Mouse (Mus musculus): ENCODE data around the gene Dcaf15.

The Dcaf15 gene

DNA sequence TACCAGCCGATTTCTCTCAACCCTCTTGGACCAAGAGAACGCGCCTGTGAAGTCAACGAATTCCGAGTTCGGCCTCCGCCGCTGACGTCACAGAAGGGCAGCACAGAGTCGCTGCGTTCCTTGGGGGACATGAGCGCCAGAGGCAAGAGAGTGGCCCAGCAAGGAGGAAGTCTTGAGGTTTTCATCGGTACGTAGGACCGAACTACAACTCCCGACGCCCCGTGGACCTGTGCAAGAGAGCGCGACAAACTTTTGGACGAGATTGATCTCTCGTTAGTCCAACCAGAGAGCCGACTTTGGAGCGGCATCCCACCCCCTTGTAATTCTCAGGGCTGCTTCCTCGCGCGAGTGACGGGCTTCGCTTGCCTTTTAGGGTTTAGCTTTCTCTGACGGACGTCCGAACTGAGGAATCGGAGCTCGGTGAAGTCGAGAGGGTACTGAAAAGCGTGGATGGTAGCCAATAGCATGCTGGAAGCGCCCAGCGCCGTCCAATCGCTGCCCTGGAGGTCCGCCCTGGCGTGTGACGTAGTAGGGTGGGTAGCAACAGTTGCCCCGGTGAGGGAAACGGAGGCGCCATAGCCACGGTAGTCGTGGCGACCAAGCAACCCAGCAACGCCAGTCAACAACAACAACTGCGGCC, 38.2 kb downstream of the Dcaf15 start, which contains the start of gene Rfx1:
Gene Rfx1, plus strand, starts transcription at position 544 of the 640 bp plus-strand sequence.
- in situ Hi-C loops (cut with MboI, MseI) = no loop called here

DNA sequence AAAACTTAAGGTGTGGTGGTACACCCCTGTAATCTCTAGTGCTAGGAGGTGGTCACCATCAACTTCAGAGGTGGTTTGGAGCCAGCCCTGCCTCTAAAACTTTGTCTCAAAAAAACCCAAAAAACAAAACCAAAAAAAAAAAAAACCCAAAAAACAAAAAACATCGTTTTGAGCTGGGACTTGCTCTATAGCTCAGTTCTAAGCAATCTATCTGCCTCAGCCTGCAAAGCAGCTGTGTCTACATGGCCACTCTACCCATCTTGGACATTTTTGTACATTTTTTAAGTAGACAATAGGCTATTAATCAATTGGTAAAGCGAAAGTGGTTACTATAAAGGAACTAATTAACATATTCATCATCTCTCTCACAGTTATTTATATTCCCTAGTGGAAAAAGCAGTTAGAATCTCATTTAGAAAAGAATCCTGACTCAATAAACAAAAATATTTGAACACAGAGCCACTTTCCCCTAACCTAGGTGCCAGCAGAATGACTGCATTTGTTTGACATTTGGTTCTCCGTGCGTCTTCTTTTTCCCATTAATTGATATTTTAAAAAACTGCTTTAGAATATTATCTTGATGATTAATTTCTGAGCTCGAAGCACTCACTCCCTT, 39.0 kb downstream of the Dcaf15 start:
- in situ Hi-C loops (cut with MboI, MseI) = no loop called here

GRCm38 (mm10) chr8:84065037-84065436, 39.5 kb downstream of the Dcaf15 start, which contains the start of gene Gm10643:
Gm10643 (minus strand) TSS chr8:84065137.
- in situ Hi-C loops (cut with MboI, MseI) = no loop called here

DNA sequence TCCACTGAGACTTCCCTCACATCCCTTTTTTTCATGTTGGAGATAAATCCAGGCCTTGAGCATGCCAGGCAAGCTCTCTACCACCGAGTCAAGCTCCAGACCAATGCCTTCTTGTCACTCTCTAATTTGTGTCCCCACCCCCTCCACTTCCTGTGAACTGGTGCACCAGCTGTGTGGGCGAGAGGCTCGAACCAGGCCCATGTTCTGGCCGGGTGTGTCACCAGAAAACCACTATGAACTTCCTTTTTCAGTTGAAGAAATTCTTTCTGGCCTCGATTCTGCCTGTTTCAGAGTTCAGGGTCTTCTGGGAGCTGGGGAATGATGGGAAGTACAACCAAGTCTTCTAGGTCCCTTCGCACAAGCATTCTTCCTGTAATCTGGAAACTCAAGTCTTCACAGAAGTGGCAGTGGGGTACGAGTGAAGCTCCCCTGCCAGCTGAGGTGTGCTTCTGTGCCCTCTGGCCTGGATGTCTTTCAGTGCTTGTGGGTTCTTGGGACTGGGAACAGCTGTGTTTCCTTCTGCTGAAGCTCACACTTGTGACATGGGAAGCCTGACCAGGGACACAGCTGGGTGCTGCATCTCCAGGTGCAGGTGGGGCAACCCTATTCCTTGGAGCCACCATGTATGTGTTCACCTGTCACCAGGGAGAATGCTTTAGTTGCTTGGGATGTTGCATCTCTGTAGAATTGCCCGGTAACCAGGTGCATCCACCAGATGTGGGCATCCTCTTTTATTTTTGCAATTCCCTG, 40.5 kb downstream of the Dcaf15 start:
- in situ Hi-C loops (cut with MboI, MseI) = no loop called here

DNA sequence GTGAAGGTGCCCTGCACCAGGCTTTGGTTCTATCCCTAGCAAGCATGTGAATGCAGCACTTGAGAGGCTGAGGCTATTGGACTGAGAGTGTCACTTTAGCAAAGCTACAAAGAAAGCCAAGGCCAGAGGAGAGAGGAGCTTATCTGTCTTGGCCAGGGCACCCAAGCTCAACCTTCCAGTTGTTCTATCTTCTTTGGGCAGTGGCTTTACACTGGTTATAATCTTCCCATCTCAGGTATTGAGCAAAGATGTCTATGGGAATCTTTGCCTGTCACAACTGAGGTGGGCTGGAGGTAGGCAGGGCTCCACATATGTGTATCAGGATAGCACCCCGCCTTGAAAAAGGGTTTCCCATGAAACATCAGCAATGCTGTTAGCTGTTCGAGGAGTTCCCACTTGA, 44.3 kb downstream of the Dcaf15 start:
- in situ Hi-C loops (cut with MboI, MseI) = no loop called here

GRCm38 (mm10) chr8:84059226-84059625, 45.3 kb downstream of the Dcaf15 start:
- in situ Hi-C loops (cut with MboI, MseI) = no loop called here

- in situ Hi-C loops (cut with MboI, MseI) = no loop called here
Observed at GRCm38 (mm10) chr8:84057827-84058226, 46.7 kb downstream of the Dcaf15 start.

DNA sequence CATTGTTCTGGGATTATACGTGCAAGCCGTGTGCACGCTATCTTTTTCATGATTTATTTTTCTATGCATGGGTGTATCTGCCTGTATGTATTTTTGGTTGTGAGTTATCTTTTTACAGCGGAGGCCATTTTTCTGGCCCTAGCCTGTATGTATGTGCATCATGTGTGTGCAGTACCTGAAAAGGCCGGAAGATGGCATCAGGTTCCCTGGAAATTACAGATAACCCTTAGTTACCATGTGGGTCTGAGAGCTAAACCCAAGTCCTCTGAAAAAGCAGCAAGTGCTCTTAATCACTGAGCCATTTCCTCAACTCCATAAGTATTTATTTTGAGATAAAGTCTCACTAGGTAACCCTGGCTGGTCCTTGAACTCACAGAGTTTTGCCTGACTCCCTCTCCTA, 51.3 kb downstream of the Dcaf15 start:
- in situ Hi-C loops (cut with MboI, MseI) = no loop called here

DNA sequence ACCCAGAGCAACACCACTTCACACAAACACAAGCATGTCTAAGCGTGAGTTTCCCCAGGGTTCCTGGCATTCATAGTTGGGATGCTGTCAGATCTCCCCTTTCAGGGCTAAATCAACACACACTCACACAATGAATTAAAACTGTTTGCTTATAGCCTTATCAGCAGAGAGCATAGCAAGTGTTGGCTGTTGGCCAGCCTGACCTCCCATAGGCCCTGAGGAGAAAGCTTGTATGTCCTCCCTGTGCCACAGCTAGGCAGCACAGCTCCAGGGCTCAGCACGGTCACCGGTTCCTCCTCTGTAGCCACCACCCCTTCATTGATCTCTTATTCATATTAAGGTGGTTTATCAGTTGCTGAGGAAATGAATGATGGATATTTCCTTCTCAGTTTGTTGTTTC, 51.8 kb downstream of the Dcaf15 start:
- in situ Hi-C loops (cut with MboI, MseI) = no loop called here

- in situ Hi-C loops (cut with MboI, MseI) = no loop called here
Observed at GRCm38 (mm10) chr8:84048171-84048570, 56.4 kb downstream of the Dcaf15 start.

Measured in regulatory T cell (primary cell).